Mouse (Mus musculus) adrenal gland, adult 8-10 months (tissue): Measurements from ENCODE around the gene Cbx4. TPM values are rescaled to one million over a fixed set of nuclear protein-coding genes. Genes with fewer than 3 reads are reported as not detected.
A peak's percentile ranks its signal among the peaks of the same experiment; 100 is the strongest.

Experiments
- DNase-seq: peaks from one replicate; pipeline ENCODE4 v3.0.0; 2022
- total RNA-seq, 4 experiments: library from RNA; stranded (reverse); gene quantifications; 2 replicates each; pipeline ENCODE4 v1.2.4; 2022

Gene Cbx4
- total RNA-seq, 4 experiments from 2014 or later: 70.8 to 227 (median 87.4) TPM

GRCm38 (mm10) chr11:119084446-119085278, 1.4 kb downstream of the Cbx4 start:
- peak; percentile 50 for DNase-seq

GRCm38 (mm10) chr11:119083724-119084445, 2.1 kb downstream of the Cbx4 start:
- peak; percentile 81 for DNase-seq

- peak; percentile 47 for DNase-seq
Observed at GRCm38 (mm10) chr11:119082638-119083599, 3.1 kb downstream of the Cbx4 start.

GRCm38 (mm10) chr11:119081839-119082637, 4.0 kb downstream of the Cbx4 start:
- peak; percentile 56 for DNase-seq

- peak; percentile 35 for DNase-seq
Observed at GRCm38 (mm10) chr11:119081148-119081838, 4.7 kb downstream of the Cbx4 start.

- no peak for DNase-seq
Observed at GRCm38 (mm10) chr11:119080461-119081147, 5.4 kb downstream of the Cbx4 start.

- no peak for DNase-seq
Observed at GRCm38 (mm10) chr11:119079445-119079837, 6.6 kb downstream of the Cbx4 start.

GRCm38 (mm10) chr11:119078691-119079444, 7.2 kb downstream of the Cbx4 start:
- DNase-seq: peak; percentile 22

- no peak for DNase-seq
Observed at GRCm38 (mm10) chr11:119077755-119078154, 8.3 kb downstream of the Cbx4 start.

- DNase-seq: no peak
Observed at GRCm38 (mm10) chr11:119075805-119076204, 10.2 kb downstream of the Cbx4 start.

- DNase-seq: no peak
Observed at GRCm38 (mm10) chr11:119073876-119074433, 12.1 kb downstream of the Cbx4 start.

GRCm38 (mm10) chr11:119072986-119073385, 13.0 kb downstream of the Cbx4 start:
- no peak for DNase-seq

- no peak for DNase-seq
Observed at GRCm38 (mm10) chr11:119072239-119072638, 13.8 kb downstream of the Cbx4 start.

- no peak for DNase-seq
Observed at GRCm38 (mm10) chr11:119066841-119067240, 19.2 kb downstream of the Cbx4 start.

- DNase-seq: no peak
Observed at GRCm38 (mm10) chr11:119059256-119059655, 26.8 kb downstream of the Cbx4 start.

- no peak for DNase-seq
Observed at GRCm38 (mm10) chr11:119058041-119058995, 27.7 kb downstream of the Cbx4 start.

GRCm38 (mm10) chr11:119057291-119057690, 28.7 kb downstream of the Cbx4 start:
- no peak for DNase-seq
